Mouse (Mus musculus) adrenal gland, adult 2 months (tissue): ENCODE measurements around the gene Lnx2. TPM values are rescaled to one million over a fixed set of nuclear protein-coding genes. Genes with fewer than 3 reads are reported as not detected.

ENCODE experiments used
- DNase-seq: peaks from one replicate; pipeline ENCODE4 v3.0.0; 2021
- polyA plus RNA-seq: library from polyadenylated mRNA; depleted of rRNA; stranded (reverse); fragments of >200 nt; gene quantifications from 2 replicates; pipeline ENCODE4 v1.2.3, GENCODE M21; 2012
- total RNA-seq, 2 experiments: library from RNA; stranded (reverse); gene quantifications; 2 replicates each; pipeline ENCODE4 v1.2.3; 2021

Lnx2 gene
- total and polyA plus RNA-seq, 3 experiments, result 13.0 to 33.1 (median 13.4) TPM

GRCm38 (mm10) chr5:147051500-147052308, 24.7 kb downstream of the Lnx2 start:
- DNase-seq, result peak; percentile 57

DNA sequence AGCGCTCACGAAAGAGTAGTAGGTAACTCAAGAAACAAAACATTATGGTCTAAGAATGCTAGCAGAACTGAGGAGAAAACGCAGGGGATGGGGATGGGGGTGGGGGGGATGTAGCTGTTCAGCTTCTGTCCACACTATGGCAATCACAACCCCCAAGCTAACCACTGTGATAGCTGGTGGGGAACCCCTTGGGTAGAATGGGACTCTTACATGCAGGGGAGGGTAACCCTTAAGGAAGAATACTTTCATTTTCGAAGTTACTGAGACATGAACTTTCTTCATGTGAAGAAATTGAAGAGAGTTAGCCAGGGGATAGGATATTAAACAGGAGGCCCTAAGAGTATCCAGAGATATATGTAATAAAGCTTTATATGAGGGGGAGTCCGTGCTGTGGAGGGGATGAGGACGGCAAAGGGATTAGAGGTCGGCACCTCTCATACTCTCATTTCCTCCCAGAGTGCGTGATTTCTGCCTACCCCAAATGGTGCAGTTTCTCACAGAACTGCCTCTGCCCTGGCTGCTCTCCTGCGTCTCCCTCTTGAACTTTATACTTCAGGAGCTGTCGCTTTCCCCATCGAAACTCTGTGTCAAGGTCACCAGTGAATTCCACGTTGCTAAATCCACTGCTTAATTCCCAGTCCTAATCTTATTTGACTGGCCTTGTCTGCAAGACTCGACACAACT, 25.4 kb downstream of the Lnx2 start:
- peak; percentile 58 for DNase-seq

- DNase-seq, result no peak
Observed at GRCm38 (mm10) chr5:147049544-147050209, 26.7 kb downstream of the Lnx2 start.

DNA sequence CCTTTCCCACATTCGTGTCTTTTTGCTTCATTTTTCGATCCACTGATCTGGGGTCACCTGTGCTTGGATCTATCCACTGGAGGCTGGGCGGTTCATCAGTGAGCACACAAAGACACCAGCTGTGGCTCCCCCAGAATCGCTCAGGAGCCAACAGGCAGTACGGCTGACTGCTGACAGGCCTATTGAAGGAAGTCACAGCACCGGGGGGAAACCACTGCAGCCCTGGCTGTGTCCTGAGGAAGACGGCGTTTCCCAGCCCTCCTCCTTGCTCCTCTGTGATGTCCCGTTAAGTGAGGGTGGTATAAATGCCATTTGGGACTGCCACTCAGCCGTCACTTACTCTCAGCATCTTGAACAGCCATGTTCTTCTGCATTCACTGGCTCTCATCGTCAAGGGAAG, 30.5 kb downstream of the Lnx2 start:
- DNase-seq, result no peak

DNA sequence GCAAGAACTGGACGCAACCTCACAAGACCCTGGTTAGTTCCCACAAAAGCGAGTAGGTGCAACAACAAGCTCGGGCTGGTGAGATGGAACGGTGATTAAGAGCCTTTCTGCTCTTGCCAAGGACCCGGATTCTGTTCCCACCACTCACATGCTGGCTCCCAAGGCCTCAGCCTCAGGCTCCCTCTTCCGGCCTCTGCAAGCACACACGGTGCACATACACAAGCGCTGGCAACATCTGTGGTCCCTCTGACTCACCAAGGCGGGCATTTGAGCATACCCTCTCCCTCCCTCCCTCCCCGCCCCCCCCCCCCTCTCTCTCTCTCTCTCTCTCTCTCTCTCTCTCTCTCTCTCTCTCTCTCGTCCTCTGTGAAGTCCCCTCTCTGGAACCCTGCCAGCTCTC, 31.1 kb downstream of the Lnx2 start:
- no peak for DNase-seq

GRCm38 (mm10) chr5:147043240-147043844, 33.0 kb downstream of the Lnx2 start:
- DNase-seq, result no peak

DNA sequence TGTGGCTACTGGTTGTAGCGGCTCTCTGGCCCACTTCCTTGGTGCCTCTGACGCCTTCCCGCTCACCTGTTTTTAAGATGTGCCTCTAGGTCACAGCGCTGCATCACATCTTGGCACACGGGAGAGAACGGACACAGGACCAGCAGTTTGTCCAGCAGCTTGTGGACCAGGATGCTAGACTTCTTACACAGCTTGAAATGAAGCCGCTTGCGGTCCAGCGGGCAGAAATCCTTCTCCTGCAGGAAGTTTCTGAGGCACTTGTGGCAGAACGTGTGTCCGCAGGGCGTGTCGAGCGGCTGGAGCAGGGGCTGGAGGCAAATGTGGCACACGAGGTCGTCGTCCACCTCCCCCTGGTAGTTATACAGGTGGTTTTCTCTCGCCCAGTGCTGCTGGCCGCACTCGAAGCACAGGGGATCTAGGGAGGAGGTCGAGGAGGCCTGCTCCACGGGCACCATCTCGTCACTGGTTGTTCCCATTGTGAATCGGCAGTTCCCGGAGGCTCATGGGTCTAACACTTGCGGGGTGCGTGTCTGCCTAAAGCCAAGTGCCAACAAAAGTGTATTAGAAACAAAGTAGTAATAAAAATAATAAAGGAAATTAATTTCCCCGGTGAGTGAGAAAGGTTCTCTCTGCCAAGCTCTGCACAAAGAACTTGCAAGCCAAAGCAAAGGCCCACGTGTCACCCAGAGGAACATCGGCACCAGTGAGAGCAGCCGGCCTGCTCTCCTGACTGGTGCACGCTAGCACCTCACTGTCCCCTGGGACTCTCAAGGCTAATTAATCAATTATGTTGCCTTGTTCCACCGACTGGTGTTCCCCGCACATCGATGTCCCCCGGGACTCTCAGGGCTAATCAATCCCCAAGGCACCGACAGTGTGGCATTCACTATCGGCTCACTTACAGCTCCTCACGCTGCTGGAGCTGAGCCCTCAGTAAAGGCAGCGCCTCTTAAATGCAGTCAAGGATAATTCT, 34.1 kb downstream of the Lnx2 start:
- no peak for DNase-seq

DNA sequence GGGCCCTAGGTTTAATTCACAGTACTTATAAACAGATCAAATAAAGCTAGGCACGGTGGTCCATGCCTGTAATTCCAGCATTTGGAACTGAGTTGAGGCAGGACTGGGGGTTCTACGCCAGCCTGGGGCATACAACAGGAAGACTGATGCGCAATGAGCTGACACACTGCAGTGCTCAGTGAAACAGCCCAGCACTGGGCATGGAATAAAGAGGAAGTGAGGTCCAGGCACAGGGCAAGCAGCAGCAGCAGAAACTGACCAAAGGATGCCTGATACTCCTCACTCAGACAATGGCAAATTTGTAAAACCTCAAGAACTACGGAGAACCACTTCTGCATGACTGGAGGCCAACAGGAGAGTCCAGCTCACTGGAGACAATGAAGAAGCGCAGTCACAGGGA, 37.0 kb downstream of the Lnx2 start:
- DNase-seq, result no peak

- no peak for DNase-seq
Observed at GRCm38 (mm10) chr5:147037601-147038000, 38.8 kb downstream of the Lnx2 start.

DNA sequence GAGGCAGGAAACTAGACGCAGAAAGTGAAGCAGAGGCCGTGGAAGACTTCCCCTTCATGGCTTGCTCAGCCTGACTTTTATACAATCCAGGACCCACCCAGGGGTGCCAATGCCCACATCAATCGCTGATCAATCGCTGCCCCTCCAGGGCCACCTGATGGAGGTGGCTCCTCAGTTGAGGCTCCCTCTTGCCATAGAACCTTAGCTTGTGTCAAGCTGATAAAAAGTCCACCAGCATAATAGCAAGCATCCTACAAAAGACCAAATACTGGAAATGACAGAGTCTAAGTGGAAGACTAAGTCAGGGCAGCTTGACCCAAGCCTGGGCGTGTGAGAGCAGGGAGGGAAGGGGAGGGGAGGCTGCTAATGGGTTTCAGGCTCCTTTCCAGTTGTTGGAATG, 39.7 kb downstream of the Lnx2 start:
- DNase-seq, result no peak

GRCm38 (mm10) chr5:147036028-147036427, 40.4 kb downstream of the Lnx2 start:
- no peak for DNase-seq

GRCm38 (mm10) chr5:147035301-147035700, 41.1 kb downstream of the Lnx2 start:
- no peak for DNase-seq

GRCm38 (mm10) chr5:147034283-147034682, 42.1 kb downstream of the Lnx2 start:
- DNase-seq, result no peak

DNA sequence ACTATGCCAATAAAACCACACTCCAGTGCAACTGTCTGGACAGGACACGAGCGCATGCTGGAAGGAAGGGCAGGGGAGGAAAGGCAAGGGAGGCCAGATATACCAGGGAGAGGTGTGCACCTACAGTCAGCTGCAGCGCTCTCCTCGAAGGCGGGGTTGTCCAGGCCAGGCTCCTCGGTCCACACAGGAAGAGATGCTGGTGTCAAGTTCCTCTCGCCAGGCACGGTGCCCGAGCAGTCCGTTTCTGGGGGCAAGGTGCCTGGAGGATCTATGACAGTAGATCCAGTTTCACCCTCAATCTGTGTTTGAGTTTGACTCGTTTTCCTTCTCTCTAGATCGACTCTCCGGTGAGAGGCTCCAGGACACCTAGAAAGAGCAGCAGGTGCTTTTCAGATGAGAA, 43.2 kb downstream of the Lnx2 start:
- DNase-seq, result no peak

DNA sequence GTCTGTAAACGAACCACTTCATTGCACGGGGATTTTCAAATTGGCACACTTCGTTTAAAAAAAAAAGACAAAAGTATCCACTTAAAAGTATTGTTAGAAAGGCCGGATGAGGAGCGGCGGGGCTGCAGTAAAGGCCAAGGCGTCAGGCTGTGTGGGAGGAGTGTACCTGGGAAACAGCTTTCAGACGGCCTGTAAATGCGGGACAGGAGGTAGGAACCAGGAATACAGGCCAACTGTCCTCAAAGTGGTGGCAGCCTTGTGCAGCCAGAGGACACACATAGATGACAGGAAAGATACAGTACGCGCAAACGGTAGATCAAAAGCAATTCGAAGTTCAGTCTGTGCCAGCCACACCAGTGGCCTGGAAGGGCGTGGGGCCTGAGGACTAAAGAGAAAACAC, 45.1 kb downstream of the Lnx2 start:
- DNase-seq, result no peak

- peak; percentile 65 for DNase-seq
Observed at GRCm38 (mm10) chr5:147024331-147025034, 51.9 kb downstream of the Lnx2 start.

GRCm38 (mm10) chr5:147023245-147023970, 53.0 kb downstream of the Lnx2 start:
- DNase-seq, result no peak

DNA sequence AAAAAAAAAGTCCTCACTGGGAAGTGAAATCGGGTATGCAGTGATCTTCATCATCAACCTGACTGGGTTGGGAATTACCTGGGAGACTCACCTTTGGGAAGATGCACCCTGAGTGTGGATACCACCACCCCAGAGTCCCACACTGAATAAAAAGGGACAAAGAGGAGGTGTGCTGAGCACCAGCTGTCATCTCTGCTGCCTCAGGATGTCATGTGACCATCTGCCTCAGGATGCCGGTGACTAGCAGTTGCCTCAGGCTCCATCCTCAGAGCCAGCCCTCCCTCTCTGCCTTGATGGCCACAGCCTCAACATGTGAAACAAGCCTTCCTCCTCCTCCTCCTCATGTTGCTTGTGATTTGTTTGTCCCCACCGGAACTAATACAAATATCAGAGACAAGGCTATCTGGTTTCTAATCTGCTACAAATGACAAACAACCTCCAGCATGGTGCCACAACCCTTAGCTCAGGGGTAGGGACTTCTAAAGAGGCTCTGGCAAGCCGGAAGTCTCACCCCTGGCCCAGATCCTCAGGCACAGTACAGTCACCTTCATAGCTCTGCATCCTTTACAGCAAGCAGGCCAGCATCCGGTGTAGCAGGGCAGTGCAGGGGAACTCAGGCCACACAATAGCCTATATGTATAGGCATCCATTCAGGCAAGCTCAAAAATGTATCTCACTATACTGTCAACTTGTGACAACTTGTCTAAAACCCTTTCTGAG, 54.7 kb downstream of the Lnx2 start:
- DNase-seq, result no peak

GRCm38 (mm10) chr5:147020579-147020978, 55.8 kb downstream of the Lnx2 start:
- no peak for DNase-seq
